Mouse (Mus musculus): ENCODE results near the gene Nr1h3. TPM values are rescaled to one million over a fixed set of nuclear protein-coding genes. Genes with fewer than 3 reads are reported as not detected.

Nr1h3 gene
- polyA plus RNA-seq, 1 experiment from 2014 or later: 1.2 TPM

- Histone ChIP-seq H3K9ac (ENCODE audit: low read depth, low read length) (no peak overlapping the region), H3K4me2 (replicated peaks; ENCODE audit: low read depth, low read length) (no peak overlapping the region), H3K27me3 (ENCODE audit: control insufficient read depth, insufficient read depth, low read length) (no peaks in the 10 kb centered on the region), H3K9me3 (ENCODE audit: control insufficient read depth, low read length) (no peaks in the 10 kb centered on the region), H3K4me1 (replicated peaks; ENCODE audit: control insufficient read depth, insufficient read depth, low read length) (no peaks in the 10 kb centered on the region), H3K27ac (ENCODE audit: low read depth, low read length) (no peak overlapping the region), H3K4me3 (ENCODE audit: low read depth, low read length) (no peak overlapping the region), H3K36me3 (ENCODE audit: control insufficient read depth, insufficient read depth, low read length) (no peaks in the 10 kb centered on the region)
- ATAC-seq (ENCODE audit: low FRiP score): no peak
- DNase-seq (ENCODE audit: low spot score): no peak
- WGBS: 86% methylated on average over 2 of the region's 2 CpGs
These were observed 27.1 kb upstream of the Nr1h3 start for GRCm38 (mm10) chr2:91229735-91230134.

- ATAC-seq (ENCODE audit: low FRiP score) (no peak), DNase-seq (ENCODE audit: low spot score) (no peak)
- Histone ChIP-seq H3K4me2 (replicated peaks; ENCODE audit: low read depth, low read length) (no peak overlapping the region), H3K9ac (ENCODE audit: low read depth, low read length) (no peak overlapping the region), H3K4me3 (ENCODE audit: low read depth, low read length) (no peak overlapping the region), H3K27me3 (ENCODE audit: control insufficient read depth, insufficient read depth, low read length) (no peaks in the 10 kb centered on the region), H3K36me3 (ENCODE audit: control insufficient read depth, insufficient read depth, low read length) (no peaks in the 10 kb centered on the region), H3K4me1 (replicated peaks; ENCODE audit: control insufficient read depth, insufficient read depth, low read length) (no peaks in the 10 kb centered on the region), H3K27ac (ENCODE audit: low read depth, low read length) (no peak overlapping the region), H3K9me3 (ENCODE audit: control insufficient read depth, low read length) (no peaks in the 10 kb centered on the region)
- 85% methylated on average over 2 of the region's 2 CpGs for WGBS
These were observed 21.0 kb upstream of the Nr1h3 start for GRCm38 (mm10) chr2:91223614-91224013.

- no peak for ATAC-seq (ENCODE audit: low FRiP score)
- H3K4me3 ChIP-seq (ENCODE audit: low read depth, low read length): no peak overlapping the region
- no peaks in the 10 kb centered on the region for H3K4me1 ChIP-seq (replicated peaks; ENCODE audit: control insufficient read depth, insufficient read depth, low read length)
- no peak overlapping the region for H3K27ac ChIP-seq (ENCODE audit: low read depth, low read length)
- H3K9ac ChIP-seq (ENCODE audit: low read depth, low read length): no peak overlapping the region
- 96% methylated on average over 3 of the region's 3 CpGs for WGBS
- no peaks in the 10 kb centered on the region for H3K9me3 ChIP-seq (ENCODE audit: control insufficient read depth, low read length)
- no peaks in the 10 kb centered on the region for H3K36me3 ChIP-seq (ENCODE audit: control insufficient read depth, insufficient read depth, low read length)
- no peak overlapping the region for H3K4me2 ChIP-seq (replicated peaks; ENCODE audit: low read depth, low read length)
- no peak for DNase-seq (ENCODE audit: low spot score)
- no peaks in the 10 kb centered on the region for H3K27me3 ChIP-seq (ENCODE audit: control insufficient read depth, insufficient read depth, low read length)
These were observed 17.9 kb upstream of the Nr1h3 start for GRCm38 (mm10) chr2:91220501-91220900.

- no peak overlapping the region for H3K4me2 ChIP-seq (replicated peaks; ENCODE audit: low read depth, low read length)
- H3K27me3 ChIP-seq (ENCODE audit: control insufficient read depth, insufficient read depth, low read length): no peaks in the 10 kb centered on the region
- H3K9ac ChIP-seq (ENCODE audit: low read depth, low read length): no peak overlapping the region
- DNase-seq (ENCODE audit: low spot score) (no peak), ATAC-seq (ENCODE audit: low FRiP score) (no peak)
- no peaks in the 10 kb centered on the region for H3K4me1 ChIP-seq (replicated peaks; ENCODE audit: control insufficient read depth, insufficient read depth, low read length)
- 0 out of 2 replicates have a peak, but pooled peaks cover 4% of the 10 kb centered on the region for H3K36me3 ChIP-seq (ENCODE audit: control insufficient read depth, insufficient read depth, low read length)
- no peak overlapping the region for H3K27ac ChIP-seq (ENCODE audit: low read depth, low read length)
- no peak overlapping the region for H3K4me3 ChIP-seq (ENCODE audit: low read depth, low read length)
- no peaks in the 10 kb centered on the region for H3K9me3 ChIP-seq (ENCODE audit: control insufficient read depth, low read length)
- WGBS: 80% methylated on average over 4 of the region's 4 CpGs
These were observed 14.4 kb upstream of the Nr1h3 start for GRCm38 (mm10) chr2:91217032-91217431.

- ATAC-seq (ENCODE audit: low FRiP score): no peak
- H3K36me3 ChIP-seq (ENCODE audit: control insufficient read depth, insufficient read depth, low read length): 0 out of 2 replicates have a peak, but pooled peaks cover 8% of the 10 kb centered on the region
- no peak overlapping the region for H3K4me3 ChIP-seq (ENCODE audit: low read depth, low read length)
- H3K27ac ChIP-seq (ENCODE audit: low read depth, low read length): no peak overlapping the region
- no peak for DNase-seq (ENCODE audit: low spot score)
- no peak overlapping the region for H3K9ac ChIP-seq (ENCODE audit: low read depth, low read length)
- no peaks in the 10 kb centered on the region for H3K9me3 ChIP-seq (ENCODE audit: control insufficient read depth, low read length)
- H3K4me1 ChIP-seq (replicated peaks; ENCODE audit: control insufficient read depth, insufficient read depth, low read length): no peaks in the 10 kb centered on the region
- no peaks in the 10 kb centered on the region for H3K27me3 ChIP-seq (ENCODE audit: control insufficient read depth, insufficient read depth, low read length)
- H3K4me2 ChIP-seq (replicated peaks; ENCODE audit: low read depth, low read length): no peak overlapping the region
These were observed 10.7 kb upstream of the Nr1h3 start for GRCm38 (mm10) chr2:91213311-91213710.

- Histone ChIP-seq H3K36me3 (ENCODE audit: control insufficient read depth, insufficient read depth, low read length) (peaks cover 15% of the 10 kb centered on the region), H3K4me1 (replicated peaks; ENCODE audit: control insufficient read depth, insufficient read depth, low read length) (no peaks in the 10 kb centered on the region; the same call in 1 of the 2 replicates), H3K9me3 (ENCODE audit: control insufficient read depth, low read length) (no peaks in the 10 kb centered on the region), H3K27me3 (ENCODE audit: control insufficient read depth, insufficient read depth, low read length) (no peaks in the 10 kb centered on the region), H3K4me2 (replicated peaks; ENCODE audit: low read depth, low read length) (no peak overlapping the region), H3K27ac (ENCODE audit: low read depth, low read length) (no peak overlapping the region), H3K4me3 (ENCODE audit: low read depth, low read length) (no peak overlapping the region), H3K9ac (ENCODE audit: low read depth, low read length) (no peak overlapping the region)
- DNase-seq (ENCODE audit: low spot score) (no peak), ATAC-seq (ENCODE audit: low FRiP score) (no peak)
- 89% methylated on average over 9 of the region's 9 CpGs for WGBS
These were observed 3.7 kb upstream of the Nr1h3 start for GRCm38 (mm10) chr2:91206254-91206775.

- H3K4me2 ChIP-seq (replicated peaks; ENCODE audit: low read depth, low read length): peak overlapping the region; percentile 60
- DNase-seq (ENCODE audit: low spot score): no peak
- WGBS: 11% methylated on average over 20 of the region's 20 CpGs
- H3K27me3 ChIP-seq (ENCODE audit: control insufficient read depth, insufficient read depth, low read length): no peaks in the 10 kb centered on the region
- H3K9me3 ChIP-seq (ENCODE audit: control insufficient read depth, low read length): no peaks in the 10 kb centered on the region
- no peak; the same call in 1 of the 2 replicates for ATAC-seq (ENCODE audit: low FRiP score)
- H3K9ac ChIP-seq (ENCODE audit: low read depth, low read length): peak overlapping the region; percentile 89
- peaks cover 11% of the 10 kb centered on the region for H3K36me3 ChIP-seq (ENCODE audit: control insufficient read depth, insufficient read depth, low read length)
- peak overlapping the region; percentile 87 for H3K27ac ChIP-seq (ENCODE audit: low read depth, low read length)
- peak overlapping the region; percentile 79 for H3K4me3 ChIP-seq (ENCODE audit: low read depth, low read length)
- no peaks in the 10 kb centered on the region; the same call in 1 of the 2 replicates for H3K4me1 ChIP-seq (replicated peaks; ENCODE audit: control insufficient read depth, insufficient read depth, low read length)
These were observed 480 bp upstream of the Nr1h3 start for GRCm38 (mm10) chr2:91202972-91203656.

- H3K27ac ChIP-seq (ENCODE audit: low read depth, low read length): no peak overlapping the region
- no peaks in the 10 kb centered on the region for H3K27me3 ChIP-seq (ENCODE audit: control insufficient read depth, insufficient read depth, low read length)
- H3K4me2 ChIP-seq (replicated peaks; ENCODE audit: low read depth, low read length): no peak overlapping the region
- no peaks in the 10 kb centered on the region for H3K36me3 ChIP-seq (ENCODE audit: control insufficient read depth, insufficient read depth, low read length)
- no peak for DNase-seq (ENCODE audit: low spot score)
- H3K9me3 ChIP-seq (ENCODE audit: control insufficient read depth, low read length): no peaks in the 10 kb centered on the region
- no peak overlapping the region for H3K9ac ChIP-seq (ENCODE audit: low read depth, low read length)
- WGBS: 91% methylated on average over 3 of the region's 3 CpGs
- no peak for ATAC-seq (ENCODE audit: low FRiP score)
- H3K4me3 ChIP-seq (ENCODE audit: low read depth, low read length): no peak overlapping the region
- H3K4me1 ChIP-seq (replicated peaks; ENCODE audit: control insufficient read depth, insufficient read depth, low read length): peaks cover 5% of the 10 kb centered on the region; the same call in 1 of the 2 replicates
These were observed 3.7 kb downstream of the Nr1h3 start for GRCm38 (mm10) chr2:91198888-91199287.

- 0 out of 2 replicates have a peak, but pooled peaks cover 5% of the 10 kb centered on the region for H3K4me1 ChIP-seq (replicated peaks; ENCODE audit: control insufficient read depth, insufficient read depth, low read length)
- DNase-seq (ENCODE audit: low spot score) (no peak), ATAC-seq (ENCODE audit: low FRiP score) (no peak)
- no peak overlapping the region for H3K27ac ChIP-seq (ENCODE audit: low read depth, low read length)
- no peaks in the 10 kb centered on the region for H3K36me3 ChIP-seq (ENCODE audit: control insufficient read depth, insufficient read depth, low read length)
- H3K4me3 ChIP-seq (ENCODE audit: low read depth, low read length): no peak overlapping the region
- no peaks in the 10 kb centered on the region for H3K9me3 ChIP-seq (ENCODE audit: control insufficient read depth, low read length)
- no peaks in the 10 kb centered on the region for H3K27me3 ChIP-seq (ENCODE audit: control insufficient read depth, insufficient read depth, low read length)
- H3K4me2 ChIP-seq (replicated peaks; ENCODE audit: low read depth, low read length): no peak overlapping the region
- no peak overlapping the region for H3K9ac ChIP-seq (ENCODE audit: low read depth, low read length)
- WGBS: 67% methylated on average over 3 of the region's 3 CpGs
These were observed 6.0 kb downstream of the Nr1h3 start for GRCm38 (mm10) chr2:91196577-91197001.
